Mouse (Mus musculus) midbrain, postnatal 0 days (tissue): ENCODE data around the gene Dhh. TPM values are rescaled to one million over a fixed set of nuclear protein-coding genes. Genes with fewer than 3 reads are reported as not detected.

Experiments used
- ATAC-seq: fragments of 200-750 bp; cut with Nextera tagmentation; 2 replicates; pipeline ENCODE4 v1.8.0; 2017; ENCODE audit warnings: moderate number of reproducible peaks, mild to moderate bottlenecking, moderate TSS enrichment, moderate library complexity; ENCODE audit not compliant: low FRiP score
- DNase-seq: peaks from one replicate; pipeline ENCODE4 v3.0.0-alpha.2; 2015; ENCODE audit warnings: low spot score
- H3K27ac ChIP-seq: fragments of 300-500 bp; sonication (generic); 2 replicates; pipeline ENCODE4 v1.5.1; 2014; ENCODE audit warnings: low read depth, mild to moderate bottlenecking, low read length, mixed read lengths
- H3K27me3 ChIP-seq: fragments of 300-500 bp; sonication (generic); 2 replicates; pipeline ENCODE4 v1.6.1; 2014; ENCODE audit warnings: low read length, control low read depth, mixed read lengths; ENCODE audit not compliant: insufficient read depth
- H3K36me3 ChIP-seq: fragments of 300-500 bp; sonication (generic); 2 replicates; pipeline ENCODE4 v1.6.1; 2014; ENCODE audit warnings: low read length, control low read depth, mixed read lengths; ENCODE audit not compliant: insufficient read depth
- H3K4me1 ChIP-seq: fragments of 300-500 bp; sonication (generic); 2 replicates; pipeline ENCODE4 v1.6.1; 2014; ENCODE audit warnings: mild to moderate bottlenecking, control low read depth, antibody characterized with exemption, low read length, mixed read lengths; ENCODE audit not compliant: insufficient read depth
- H3K4me2 ChIP-seq: fragments of 300-500 bp; sonication (generic); 2 replicates; pipeline ENCODE4 v1.6.1; 2014; ENCODE audit warnings: low read depth, mild to moderate bottlenecking, low read length, mixed read lengths; ENCODE audit not compliant: poor library complexity, severe bottlenecking
- H3K4me3 ChIP-seq: fragments of 300-500 bp; sonication (generic); 2 replicates; pipeline ENCODE4 v1.5.1; 2014; ENCODE audit warnings: low read depth, mild to moderate bottlenecking, low read length, moderate library complexity
- H3K9ac ChIP-seq: fragments of 300-500 bp; sonication (generic); replicated peaks from 2 replicates; pipeline ENCODE4 v1.6.1; 2014; ENCODE audit warnings: mild to moderate bottlenecking, low read length, moderate library complexity, mixed read lengths; ENCODE audit not compliant: poor library complexity, severe bottlenecking
- H3K9me3 ChIP-seq: fragments of 300-500 bp; sonication (generic); 2 replicates; pipeline ENCODE4 v1.6.1; 2016; ENCODE audit warnings: low read length, control low read depth
- CTCF ChIP-seq: IDR thresholded peaks from 2 replicates; pipeline ENCODE4 v1.5.1; 2016; ENCODE audit warnings: antibody characterized with exemption, mild to moderate bottlenecking
- WGBS: fragments of 180-500 bp; shearing (Covaris S2); extraction: QIAGEN DNeasy Blood & Tissue Kit; methylation state at CpG from one replicate; pipeline ENCODE4 v1.1.7; 2014; 5-methylcytosine and 5-hydroxymethylcytosine counted together
- polyA plus RNA-seq: library from polyadenylated mRNA; unstranded; fragments of >200 nt; fragmentation: Nextera tagmentation; extraction: Ambion mirVana; gene quantifications from 2 replicates; pipeline ENCODE4 v1.2.1, GENCODE M21; 2015
- total RNA-seq: library from RNA; depleted of rRNA; stranded (reverse); fragments of >200 nt; gene quantifications from 2 replicates; pipeline ENCODE4 v1.2.3, GENCODE M21; 2014; rRNA removed

The Dhh gene
- total and polyA plus RNA-seq, 2 experiments from 2014 or later, result 0.22 to 0.38 TPM

- no peak overlapping the region for H3K9ac ChIP-seq
- no peak for ATAC-seq
- no peak overlapping the region for H3K4me2 ChIP-seq
- no peaks in the 10 kb centered on the region for H3K9me3 ChIP-seq
- no peaks in the 10 kb centered on the region for H3K27me3 ChIP-seq
- no peaks in the 10 kb centered on the region for H3K4me1 ChIP-seq
- no peak overlapping the region for H3K4me3 ChIP-seq
- DNase-seq, result no peak
- peaks cover 92% of the 10 kb centered on the region for H3K36me3 ChIP-seq
- H3K27ac ChIP-seq, result no peak overlapping the region
- 92% methylated on average over 14 of the region's 14 CpGs for WGBS
- TF ChIP-seq CTCF, result no peak
Measured at GRCm38 (mm10) chr15:98850668-98851067, 47.7 kb downstream of the Dhh start.

GRCm38 (mm10) chr15:98849956-98850600, 48.3 kb downstream of the Dhh start:
- Histone ChIP-seq H3K9ac (no peak overlapping the region), H3K27ac (no peak overlapping the region), H3K9me3 (no peaks in the 10 kb centered on the region), H3K4me3 (no peak overlapping the region), H3K36me3 (peaks cover 92% of the 10 kb centered on the region), H3K27me3 (no peaks in the 10 kb centered on the region), H3K4me1 (no peaks in the 10 kb centered on the region), H3K4me2 (no peak overlapping the region)
- TF ChIP-seq CTCF, result no peak
- ATAC-seq, result no peak
- DNase-seq, result no peak
- 87% methylated on average over 16 of the region's 16 CpGs for WGBS

GRCm38 (mm10) chr15:98849165-98849564, 49.2 kb downstream of the Dhh start:
- WGBS, result 98% methylated on average over 11 of the region's 11 CpGs
- ATAC-seq, result no peak
- no peaks in the 10 kb centered on the region for H3K9me3 ChIP-seq
- H3K27me3 ChIP-seq, result no peaks in the 10 kb centered on the region
- H3K9ac ChIP-seq, result no peak overlapping the region
- no peak overlapping the region for H3K4me3 ChIP-seq
- TF ChIP-seq CTCF, result no peak
- H3K36me3 ChIP-seq, result peaks cover 92% of the 10 kb centered on the region
- no peak overlapping the region for H3K27ac ChIP-seq
- no peak overlapping the region for H3K4me2 ChIP-seq
- no peak for DNase-seq
- no peaks in the 10 kb centered on the region for H3K4me1 ChIP-seq

- Histone ChIP-seq H3K4me3 (no peak overlapping the region), H3K27ac (no peak overlapping the region), H3K36me3 (peaks cover 91% of the 10 kb centered on the region), H3K27me3 (no peaks in the 10 kb centered on the region), H3K9me3 (no peaks in the 10 kb centered on the region), H3K9ac (no peak overlapping the region), H3K4me2 (no peak overlapping the region), H3K4me1 (no peaks in the 10 kb centered on the region)
- WGBS, result 87% methylated on average over 8 of the region's 8 CpGs
- ATAC-seq, result no peak
- no peak for DNase-seq
- TF ChIP-seq CTCF, result no peak
Measured at GRCm38 (mm10) chr15:98846140-98846539, 52.2 kb downstream of the Dhh start.

- 96% methylated on average over 2 of the region's 2 CpGs for WGBS
- TF ChIP-seq CTCF, result no peak
- Histone ChIP-seq H3K27me3 (no peaks in the 10 kb centered on the region), H3K4me3 (no peak overlapping the region), H3K4me1 (no peaks in the 10 kb centered on the region), H3K4me2 (no peak overlapping the region), H3K9ac (no peak overlapping the region), H3K27ac (no peak overlapping the region), H3K36me3 (peaks cover 90% of the 10 kb centered on the region), H3K9me3 (no peaks in the 10 kb centered on the region)
- ATAC-seq (no peak), DNase-seq (no peak)
Measured at GRCm38 (mm10) chr15:98845149-98845548, 53.2 kb downstream of the Dhh start.

- H3K27me3 ChIP-seq, result no peaks in the 10 kb centered on the region
- no peak for TF ChIP-seq CTCF
- peaks cover 91% of the 10 kb centered on the region for H3K36me3 ChIP-seq
- no peak overlapping the region for H3K27ac ChIP-seq
- H3K9ac ChIP-seq, result no peak overlapping the region
- DNase-seq (no peak), ATAC-seq (no peak)
- H3K4me1 ChIP-seq, result no peaks in the 10 kb centered on the region
- H3K4me2 ChIP-seq, result no peak overlapping the region
- WGBS, result 94% methylated on average over 11 of the region's 11 CpGs
- no peaks in the 10 kb centered on the region for H3K9me3 ChIP-seq
- H3K4me3 ChIP-seq, result no peak overlapping the region
Measured at GRCm38 (mm10) chr15:98843595-98844223, 54.6 kb downstream of the Dhh start.

Other genes with a start within 250 kb of the Dhh start
- gene Ddx23, start 235.6 kb downstream of the Dhh start, total RNA-seq, result 46.7 and 50.5 TPM in 2 replicates
- gene Ddx23, start 235.6 kb downstream of the Dhh start, polyA plus RNA-seq, result 14.0 and 20.5 TPM in 2 replicates
- 34.5 and 42.9 TPM in 2 replicates for gene Rnd1, start 221.1 kb downstream of the Dhh start, total RNA-seq
- gene Rnd1, start 221.1 kb downstream of the Dhh start, polyA plus RNA-seq, result 20.7 and 24.9 TPM in 2 replicates
- 6.9 and 9.1 TPM in 2 replicates for gene Ccdc65, start 190.3 kb downstream of the Dhh start, total RNA-seq
- gene Ccdc65, start 190.3 kb downstream of the Dhh start, polyA plus RNA-seq, result 11.4 and 12.3 TPM in 2 replicates
- 1.0 and 2.8 TPM in 2 replicates for gene Fkbp11, start 170.3 kb downstream of the Dhh start, total RNA-seq
- 4.4 and 5.4 TPM in 2 replicates for gene Fkbp11, start 170.3 kb downstream of the Dhh start, polyA plus RNA-seq
- 122 and 144 TPM in 2 replicates for gene Arf3, start 135.3 kb downstream of the Dhh start, total RNA-seq
- 89.2 and 93.8 TPM in 2 replicates for gene Arf3, start 135.3 kb downstream of the Dhh start, polyA plus RNA-seq
- 0.38 and 1.5 TPM in 2 replicates for gene Wnt10b, start 120.4 kb downstream of the Dhh start, total RNA-seq
- not detected in 2 replicates for gene Wnt10b, start 120.4 kb downstream of the Dhh start, polyA plus RNA-seq
- 0.33 TPM in 2 replicates for gene Wnt1, start 108.7 kb downstream of the Dhh start, total RNA-seq
- 0.81 and 1.1 TPM in 2 replicates for gene Wnt1, start 108.7 kb downstream of the Dhh start, polyA plus RNA-seq
- 5.5 and 7.3 TPM in 2 replicates for gene Ddn, start 89.0 kb downstream of the Dhh start, total RNA-seq
- gene Ddn, start 89.0 kb downstream of the Dhh start, polyA plus RNA-seq, result 0.51 and 0.64 TPM in 2 replicates
- gene Prkag1, start 67.0 kb downstream of the Dhh start, total RNA-seq, result 45.1 and 50.6 TPM in 2 replicates
- 50.6 and 57.4 TPM in 2 replicates for gene Prkag1, start 67.0 kb downstream of the Dhh start, polyA plus RNA-seq
- 32.2 and 32.5 TPM in 2 replicates for gene Kmt2d, start 27.3 kb downstream of the Dhh start, total RNA-seq
- gene Kmt2d, start 27.3 kb downstream of the Dhh start, polyA plus RNA-seq, result 5.6 and 7.7 TPM in 2 replicates
- gene Rhebl1, start 4.0 kb downstream of the Dhh start, total RNA-seq, result 9.4 and 10.1 TPM in 2 replicates
- gene Rhebl1, start 4.0 kb downstream of the Dhh start, polyA plus RNA-seq, result 30.7 and 31.1 TPM in 2 replicates
- gene Lmbr1l, start 19.7 kb upstream of the Dhh start, total RNA-seq, result 46.0 and 56.9 TPM in 2 replicates
- 19.6 and 21.7 TPM in 2 replicates for gene Lmbr1l, start 19.7 kb upstream of the Dhh start, polyA plus RNA-seq
- gene Tuba1b, start 36.0 kb upstream of the Dhh start, total RNA-seq, result 2,522 and 3,264 TPM in 2 replicates
- gene Tuba1b, start 36.0 kb upstream of the Dhh start, polyA plus RNA-seq, result 1,582 and 1,796 TPM in 2 replicates
- gene Gm49450, start 55.0 kb upstream of the Dhh start, total RNA-seq, result 1,797 and 2,945 TPM in 2 replicates
- gene Gm49450, start 55.0 kb upstream of the Dhh start, polyA plus RNA-seq, result not detected in 2 replicates
- 17,447 and 20,461 TPM in 2 replicates for gene Tuba1a, start 55.2 kb upstream of the Dhh start, total RNA-seq
- 15,641 and 16,823 TPM in 2 replicates for gene Tuba1a, start 55.2 kb upstream of the Dhh start, polyA plus RNA-seq
- gene Tuba1c, start 131.4 kb upstream of the Dhh start, total RNA-seq, result 18.2 and 22.6 TPM in 2 replicates
- gene Tuba1c, start 131.4 kb upstream of the Dhh start, polyA plus RNA-seq, result 9.6 and 9.9 TPM in 2 replicates
- 9.8 and 11.2 TPM in 2 replicates for gene Prph, start 156.6 kb upstream of the Dhh start, total RNA-seq
- 8.0 and 9.1 TPM in 2 replicates for gene Prph, start 156.6 kb upstream of the Dhh start, polyA plus RNA-seq
- gene Troap, start 176.0 kb upstream of the Dhh start, total RNA-seq, result 1.6 and 4.1 TPM in 2 replicates
- 1.4 and 2.1 TPM in 2 replicates for gene Troap, start 176.0 kb upstream of the Dhh start, polyA plus RNA-seq
- gene C1ql4, start 189.3 kb upstream of the Dhh start, total RNA-seq, result 17.7 and 21.1 TPM in 2 replicates
- 8.5 and 9.2 TPM in 2 replicates for gene C1ql4, start 189.3 kb upstream of the Dhh start, polyA plus RNA-seq
- 0.61 and 0.88 TPM in 2 replicates for gene Dnajc22, start 194.6 kb upstream of the Dhh start, total RNA-seq
- gene Dnajc22, start 194.6 kb upstream of the Dhh start, polyA plus RNA-seq, result 1.3 and 1.6 TPM in 2 replicates
- 27.8 and 31.8 TPM in 2 replicates for gene Spats2, start 227.4 kb upstream of the Dhh start, total RNA-seq
- gene Spats2, start 227.4 kb upstream of the Dhh start, polyA plus RNA-seq, result 17.7 and 19.5 TPM in 2 replicates